Mouse (Mus musculus) megakaryocyte, adult 5-6 weeks (primary cell): ENCODE results near the gene F2r. TPM values are rescaled to one million over a fixed set of nuclear protein-coding genes. Genes with fewer than 3 reads are reported as not detected.

ENCODE experiments used
- ATAC-seq: 2 replicates; pipeline ENCODE4 v1.8.0; 2016; ENCODE audit warnings: mild to moderate bottlenecking, inconsistent platforms; ENCODE audit not compliant: poor library complexity, severe bottlenecking
- total RNA-seq, 2 experiments: library from RNA; stranded (forward) in 1 of 2; stranded (reverse) in 1 of 2; fragments of 153-499, 151-499 nt in 1 of 2; fragments of 221-1000, 200-1000 nt in 1 of 2; gene quantifications; 2 replicates each; pipeline versions ENCODE4 v1.2.3 to v1.2.4; 2015 to 2017

F2r gene
- total RNA-seq, 2 experiments from 2014 or later: 1.1 to 1.9 TPM

DNA sequence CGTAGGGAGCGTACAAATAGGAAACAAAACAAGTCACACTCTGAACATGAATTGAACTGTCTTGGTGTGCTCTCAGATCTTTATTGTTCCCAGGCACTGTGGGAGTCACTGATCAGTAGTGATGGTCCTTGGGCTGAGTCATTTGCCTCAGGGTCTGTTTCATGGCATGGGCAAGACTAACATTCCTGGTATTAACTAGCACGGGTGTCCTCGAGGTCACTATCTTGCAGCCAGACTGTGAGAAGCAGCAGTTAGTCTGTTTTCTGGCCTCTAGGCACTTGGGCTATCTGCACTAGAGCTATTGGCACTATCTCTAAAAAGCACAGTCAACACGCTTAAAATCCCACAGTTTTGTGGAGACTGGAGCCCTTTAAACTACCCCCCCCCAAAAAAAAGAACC, 22.4 kb downstream of the F2r start:
- no peak for ATAC-seq

DNA sequence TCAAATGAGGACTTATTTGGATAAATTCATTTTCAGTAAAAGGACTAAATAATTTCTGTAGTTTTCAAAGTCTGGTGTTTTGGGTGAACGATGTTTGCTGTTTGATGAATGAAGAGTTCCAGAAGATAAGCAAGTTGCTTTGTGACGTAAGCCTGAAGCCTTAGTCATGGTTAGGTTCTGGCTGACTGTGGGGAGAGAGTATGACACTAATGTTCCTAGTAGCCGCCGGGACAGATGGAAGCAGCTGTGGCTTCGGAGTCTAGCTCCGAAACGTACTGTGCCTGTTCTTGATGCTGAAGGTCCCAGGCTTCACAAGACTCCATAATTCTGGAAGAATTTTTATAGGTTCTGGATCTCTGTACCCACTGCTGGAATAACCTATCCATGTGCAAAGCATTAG, 22.9 kb downstream of the F2r start:
- ATAC-seq: no peak

DNA sequence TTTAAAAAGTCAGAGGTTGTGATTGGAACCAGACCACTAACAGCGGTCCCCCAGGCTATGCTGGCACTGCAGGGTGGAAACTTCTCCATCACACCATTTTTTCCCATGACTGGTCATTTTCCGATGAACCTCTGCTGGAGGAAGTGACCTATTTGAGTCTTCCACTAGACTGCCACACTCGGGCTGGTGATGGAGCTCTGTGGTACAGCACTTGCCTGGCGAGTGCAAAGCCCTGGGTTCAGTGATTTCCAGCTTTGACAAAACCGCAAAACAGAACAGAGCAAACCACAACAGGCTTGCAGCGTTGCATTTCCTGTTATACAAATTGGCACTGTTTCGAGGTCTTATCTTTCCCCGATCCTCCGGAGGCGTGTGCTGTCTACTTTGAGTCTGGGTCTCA, 25.4 kb downstream of the F2r start:
- ATAC-seq: peak; percentile 91

DNA sequence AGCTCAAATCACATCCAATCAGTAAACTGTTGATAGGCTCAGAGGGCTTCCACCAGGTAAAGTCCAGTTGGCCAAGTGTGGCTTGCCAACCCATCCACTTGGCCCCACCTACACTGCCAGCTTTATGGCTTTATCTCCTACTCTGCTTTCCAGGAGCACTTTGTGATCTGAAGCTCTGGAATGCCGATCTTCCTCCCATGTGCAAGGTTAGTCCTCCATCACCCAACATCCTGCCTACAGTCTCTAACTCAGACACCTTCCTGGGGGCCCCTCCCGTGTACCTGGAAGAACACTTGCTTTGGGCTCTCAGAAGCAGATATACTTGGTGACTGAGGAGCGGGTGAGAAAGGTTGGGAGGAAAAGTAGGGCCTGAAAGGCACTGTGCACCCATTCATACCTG, 26.7 kb downstream of the F2r start:
- ATAC-seq: no peak

DNA sequence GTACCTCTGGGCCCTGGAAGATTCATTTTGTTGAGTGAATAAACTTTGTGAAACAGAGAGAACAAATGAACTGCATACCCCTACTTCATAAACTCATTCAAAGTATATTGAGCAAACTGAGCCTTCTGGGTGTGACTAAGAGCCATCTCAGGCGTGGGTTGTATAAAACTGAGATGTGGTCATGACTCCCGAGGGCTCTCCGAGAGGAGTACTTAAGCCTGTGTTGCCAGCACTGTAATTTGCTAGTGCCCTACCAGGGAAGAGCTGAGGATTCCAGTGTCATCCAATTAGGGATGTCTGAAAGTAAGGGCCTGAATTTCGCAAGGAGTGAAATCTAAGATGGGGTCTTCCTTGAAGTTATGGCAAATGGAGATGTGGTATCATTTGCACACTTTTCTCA, 30.7 kb downstream of the F2r start:
- no peak for ATAC-seq

DNA sequence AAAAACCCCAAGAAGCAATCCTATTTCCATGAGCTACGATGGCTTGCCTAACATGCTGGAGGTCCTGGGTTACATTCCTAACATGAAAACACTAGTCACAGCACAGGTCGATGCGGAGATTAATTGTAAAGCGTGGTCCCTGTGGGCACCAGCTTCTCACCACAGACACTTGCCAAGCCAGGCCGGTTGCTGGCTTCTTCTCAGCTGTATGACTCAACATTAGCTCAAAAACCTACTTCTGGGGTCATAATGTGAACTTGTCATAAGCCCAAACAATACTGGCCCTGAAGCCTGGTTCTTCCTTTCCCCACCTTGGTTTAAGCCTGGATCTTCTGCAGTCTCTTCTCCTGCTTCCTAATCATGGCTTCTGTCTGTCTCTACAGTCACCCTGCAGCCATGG, 33.4 kb downstream of the F2r start:
- ATAC-seq: no peak

- ATAC-seq: no peak
Observed at GRCm38 (mm10) chr13:95583237-95584189, 34.8 kb downstream of the F2r start.

- no peak for ATAC-seq
Observed at GRCm38 (mm10) chr13:95581850-95582249, 36.4 kb downstream of the F2r start.

DNA sequence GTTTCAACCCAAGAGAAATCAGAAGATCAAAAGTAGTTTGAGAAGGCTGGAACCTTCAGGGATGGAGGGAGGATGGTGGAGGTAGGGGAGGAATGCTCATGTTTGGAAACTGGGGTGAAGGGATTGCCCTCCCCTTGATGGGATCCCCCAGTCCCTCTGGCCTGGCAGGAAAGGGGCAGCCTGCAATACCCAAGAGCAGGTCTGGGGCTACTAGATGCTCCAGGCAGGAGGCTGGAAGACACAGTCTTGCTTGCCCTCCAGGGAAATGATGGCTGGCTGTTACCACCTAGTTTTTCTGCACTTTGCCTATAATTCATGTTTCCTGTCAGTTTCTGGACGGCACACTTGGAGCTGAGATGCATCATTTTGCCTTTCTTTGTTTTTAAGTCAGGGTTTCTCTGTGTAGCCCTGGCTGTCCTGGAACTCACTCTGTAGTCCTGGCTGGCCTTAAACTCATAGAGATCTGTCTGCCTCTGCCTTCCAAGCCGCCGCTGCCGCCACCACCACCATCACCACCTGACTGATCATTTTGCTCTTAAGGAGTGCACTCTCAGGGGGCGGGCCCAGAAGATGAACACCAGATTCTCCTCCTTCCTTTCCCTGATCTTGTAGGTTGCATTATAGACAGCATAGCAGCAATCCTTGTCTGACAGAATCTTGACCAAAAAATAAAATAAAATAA, 40.1 kb downstream of the F2r start:
- no peak for ATAC-seq

- no peak for ATAC-seq
Observed at GRCm38 (mm10) chr13:95570877-95571276, 47.4 kb downstream of the F2r start.

DNA sequence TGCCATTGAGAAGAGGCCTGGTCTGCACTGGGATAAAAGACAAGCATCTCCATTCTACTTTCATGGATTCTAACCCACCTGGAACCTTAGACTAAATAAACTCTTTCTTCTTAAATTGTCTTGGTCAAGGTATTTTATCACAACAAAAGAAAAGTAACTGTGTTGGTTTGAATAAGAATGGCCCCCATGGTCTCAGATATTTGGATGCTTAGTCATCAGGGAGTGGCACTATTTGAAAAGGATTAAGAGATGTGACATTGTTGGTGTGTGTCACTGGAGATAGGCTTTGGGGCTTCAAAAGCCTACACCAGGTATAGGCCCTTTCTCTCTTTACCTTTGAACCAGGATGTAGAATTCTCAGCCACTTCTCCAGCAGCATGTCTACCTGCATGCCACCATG, 49.0 kb downstream of the F2r start:
- no peak for ATAC-seq

- no peak for ATAC-seq
Observed at GRCm38 (mm10) chr13:95568336-95568735, 50.0 kb downstream of the F2r start.

- no peak for ATAC-seq
Observed at GRCm38 (mm10) chr13:95566841-95567551, 51.3 kb downstream of the F2r start.

DNA sequence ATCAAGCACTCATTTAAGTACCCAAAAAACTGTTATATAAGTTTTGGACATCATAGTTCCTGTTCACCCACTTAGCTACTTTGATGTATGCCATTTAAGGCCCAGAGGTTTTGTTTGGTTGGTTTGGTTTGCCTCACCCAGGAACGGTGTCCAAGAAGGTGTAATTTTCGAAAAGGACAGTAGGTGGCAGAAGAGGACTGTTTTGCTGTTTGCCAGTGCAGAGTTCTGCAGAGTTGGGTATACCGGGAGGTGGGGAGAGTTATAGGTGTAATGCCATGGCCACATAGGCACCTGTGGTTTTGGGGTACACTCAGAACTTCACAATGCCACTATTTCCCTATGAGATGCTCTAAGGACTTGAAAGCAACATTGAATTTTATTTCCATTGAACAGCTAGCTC, 54.6 kb downstream of the F2r start:
- ATAC-seq: peak; percentile 94

- ATAC-seq: peak; percentile 16; the same call in 1 of the 2 replicates
Observed at GRCm38 (mm10) chr13:95563066-95563610, 55.1 kb downstream of the F2r start.

DNA sequence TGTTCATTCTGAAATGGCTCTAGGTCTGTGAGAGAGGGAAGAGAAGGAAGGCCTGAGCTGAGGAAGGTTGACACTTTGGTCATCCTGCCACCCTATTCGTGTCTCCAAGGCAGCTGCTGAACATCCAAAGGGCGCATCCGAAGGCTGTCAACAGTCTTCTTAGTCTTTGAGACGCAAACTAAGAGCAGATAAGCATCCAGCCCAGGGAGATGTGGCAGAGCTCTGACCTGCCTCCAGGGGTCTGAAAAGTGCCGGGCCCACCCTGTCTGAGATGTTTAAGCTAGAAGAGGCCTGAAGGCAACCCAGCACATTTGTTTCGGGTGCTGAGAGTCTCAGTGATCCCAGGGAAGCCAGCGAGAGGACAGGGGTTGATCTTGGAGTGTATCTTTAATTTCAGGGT, 61.0 kb downstream of the F2r start:
- ATAC-seq: no peak

DNA sequence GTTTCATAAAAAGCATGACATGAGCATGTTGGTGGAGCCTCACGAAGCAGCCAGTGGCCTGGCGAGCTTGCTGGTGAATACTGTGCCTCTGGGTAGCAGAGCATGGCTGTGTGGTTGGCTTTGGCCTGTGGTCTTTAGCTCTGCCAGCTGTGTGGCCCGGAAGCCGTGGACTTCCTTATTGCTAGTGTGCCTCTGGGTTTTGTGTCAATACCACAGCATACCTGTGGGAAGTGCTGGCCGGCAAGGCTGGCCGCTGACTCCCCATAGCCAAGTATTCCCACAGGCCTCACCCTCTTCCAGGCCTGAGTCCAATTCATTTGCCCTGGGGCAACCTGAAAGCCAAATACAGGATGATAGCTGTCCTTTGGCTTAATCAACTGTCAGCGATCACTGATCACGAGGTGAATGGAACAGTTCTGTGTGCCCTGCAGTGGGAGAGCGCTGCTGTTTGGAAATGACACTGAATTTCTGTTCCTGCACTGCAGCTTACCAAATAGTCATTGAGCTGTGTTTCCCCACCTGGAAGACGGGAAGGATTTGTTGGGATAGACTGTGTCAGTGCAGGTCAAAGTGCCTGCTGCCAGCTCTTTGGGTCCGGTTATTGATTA, 64.3 kb downstream of the F2r start:
- peak; percentile 78 for ATAC-seq
